Mouse (Mus musculus): ENCODE measurements around the gene Hspa12b. TPM values are rescaled to one million over a fixed set of nuclear protein-coding genes. Genes with fewer than 3 reads are reported as not detected.
A peak's percentile ranks its signal among the peaks of the same experiment; 100 is the strongest.

The Hspa12b gene
- polyA plus RNA-seq, 1 experiment from 2014 or later, result 17.2 TPM

- Histone ChIP-seq H3K9me3 (ENCODE audit: control insufficient read depth, low read length) (no peaks in the 10 kb centered on the region), H3K4me3 (ENCODE audit: low read length) (peak overlapping the region; percentile 28), H3K27ac (ENCODE audit: low read length) (no peak overlapping the region), H3K4me2 (ENCODE audit: low read depth, low read length) (peak overlapping the region; percentile 49; the same call in 1 of the 2 replicates), H3K27me3 (ENCODE audit: control insufficient read depth, insufficient read depth, low read depth, low read length) (peaks cover 26% of the 10 kb centered on the region), H3K36me3 (ENCODE audit: control insufficient read depth, insufficient read depth, low read length) (peaks cover under 1% of the 10 kb centered on the region; the same call in 1 of the 2 replicates), H3K9ac (ENCODE audit: low read length) (peak overlapping the region; percentile 54), H3K4me1 (replicated peaks; ENCODE audit: control insufficient read depth, insufficient read depth, low read length) (peaks cover 20% of the 10 kb centered on the region)
- 24% methylated on average over 9 of the region's 9 CpGs for WGBS
- ATAC-seq (ENCODE audit: low read depth), result no peak
These were observed 43.9 kb downstream of the Hspa12b start for GRCm38 (mm10) chr2:131170936-131171335.

GRCm38 (mm10) chr2:131171401-131172104 is 44.5 kb downstream of the Hspa12b start:
- ATAC-seq (ENCODE audit: low read depth), result peak; percentile 51

DNA sequence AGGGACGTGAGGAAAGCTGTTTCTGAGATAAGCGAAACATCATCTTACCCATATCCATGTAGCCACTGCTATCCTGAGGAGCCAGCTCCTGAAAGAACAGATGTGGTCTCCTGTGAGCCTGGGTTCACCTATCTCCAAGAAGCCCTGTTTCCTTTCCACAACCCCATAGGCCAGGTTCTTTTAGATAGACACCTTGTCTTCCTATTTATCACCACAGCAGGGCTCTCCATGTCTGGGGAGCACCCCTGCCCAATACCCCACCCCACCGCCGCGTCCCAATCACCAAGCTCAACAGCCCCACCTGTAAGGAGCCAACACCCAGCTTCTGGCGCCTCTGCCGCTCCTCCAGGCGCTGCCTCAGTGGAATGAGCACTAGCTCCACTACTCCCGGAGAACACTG is 45.2 kb downstream of the Hspa12b start:
- no peak overlapping the region for H3K27ac ChIP-seq (ENCODE audit: low read length)
- H3K4me1 ChIP-seq (replicated peaks; ENCODE audit: control insufficient read depth, insufficient read depth, low read length), result peaks cover 31% of the 10 kb centered on the region
- H3K36me3 ChIP-seq (ENCODE audit: control insufficient read depth, insufficient read depth, low read length), result peaks cover 4% of the 10 kb centered on the region
- H3K27me3 ChIP-seq (ENCODE audit: control insufficient read depth, insufficient read depth, low read depth, low read length), result peaks cover 26% of the 10 kb centered on the region
- H3K9me3 ChIP-seq (ENCODE audit: control insufficient read depth, low read length), result no peaks in the 10 kb centered on the region
- 53% methylated on average over 9 of the region's 9 CpGs for WGBS
- H3K4me2 ChIP-seq (ENCODE audit: low read depth, low read length), result no peak overlapping the region
- no peak overlapping the region for H3K9ac ChIP-seq (ENCODE audit: low read length)
- no peak overlapping the region for H3K4me3 ChIP-seq (ENCODE audit: low read length)
- ATAC-seq (ENCODE audit: low read depth), result no peak

More at GRCm38 (mm10) chr2:131171401-131172104, 44.5 kb downstream of the Hspa12b start:
- Histone ChIP-seq H3K4me3 (ENCODE audit: low read length) (peak overlapping the region; percentile 28), H3K27me3 (ENCODE audit: control insufficient read depth, insufficient read depth, low read depth, low read length) (peaks cover 26% of the 10 kb centered on the region), H3K27ac (ENCODE audit: low read length) (no peak overlapping the region), H3K9me3 (ENCODE audit: control insufficient read depth, low read length) (no peaks in the 10 kb centered on the region), H3K9ac (ENCODE audit: low read length) (peak overlapping the region; percentile 54), H3K4me2 (ENCODE audit: low read depth, low read length) (peak overlapping the region; percentile 49), H3K4me1 (replicated peaks; ENCODE audit: control insufficient read depth, insufficient read depth, low read length) (peaks cover 26% of the 10 kb centered on the region), H3K36me3 (ENCODE audit: control insufficient read depth, insufficient read depth, low read length) (peaks cover 2% of the 10 kb centered on the region; the same call in 1 of the 2 replicates)
- 8% methylated on average over 43 of the region's 43 CpGs for WGBS

DNA sequence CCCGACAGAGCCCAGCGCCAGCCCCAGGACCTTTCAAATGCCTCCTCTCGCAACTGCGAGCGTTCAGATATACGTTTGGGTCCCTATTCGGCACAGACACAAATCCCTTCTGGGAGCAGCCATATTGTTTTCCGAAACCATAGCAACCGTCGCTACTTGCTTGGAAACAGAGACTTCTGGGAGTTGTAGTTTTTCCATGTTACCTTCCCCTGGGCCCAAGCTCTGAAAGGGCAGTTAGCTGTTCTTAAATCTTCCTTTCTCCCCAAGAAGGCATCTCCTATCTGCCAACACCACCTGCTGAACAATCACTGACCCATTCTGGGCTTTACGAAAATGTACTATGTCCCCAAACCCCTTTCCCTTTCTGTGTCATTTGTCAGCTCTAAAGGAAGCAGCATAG is 47.6 kb downstream of the Hspa12b start:
- Histone ChIP-seq H3K36me3 (ENCODE audit: control insufficient read depth, insufficient read depth, low read length) (peaks cover 4% of the 10 kb centered on the region), H3K27me3 (ENCODE audit: control insufficient read depth, insufficient read depth, low read depth, low read length) (peaks cover 26% of the 10 kb centered on the region), H3K9me3 (ENCODE audit: control insufficient read depth, low read length) (no peaks in the 10 kb centered on the region), H3K27ac (ENCODE audit: low read length) (no peak overlapping the region), H3K4me3 (ENCODE audit: low read length) (peak overlapping the region; percentile 49), H3K4me1 (replicated peaks; ENCODE audit: control insufficient read depth, insufficient read depth, low read length) (peaks cover 48% of the 10 kb centered on the region), H3K9ac (ENCODE audit: low read length) (peak overlapping the region; percentile 40; the same call in 1 of the 2 replicates), H3K4me2 (ENCODE audit: low read depth, low read length) (peak overlapping the region; percentile 70)
- 5% methylated on average over 11 of the region's 11 CpGs for WGBS
- 0 out of 2 replicates have a peak, but pooled peaks have one; percentile 14 for ATAC-seq (ENCODE audit: low read depth)

DNA sequence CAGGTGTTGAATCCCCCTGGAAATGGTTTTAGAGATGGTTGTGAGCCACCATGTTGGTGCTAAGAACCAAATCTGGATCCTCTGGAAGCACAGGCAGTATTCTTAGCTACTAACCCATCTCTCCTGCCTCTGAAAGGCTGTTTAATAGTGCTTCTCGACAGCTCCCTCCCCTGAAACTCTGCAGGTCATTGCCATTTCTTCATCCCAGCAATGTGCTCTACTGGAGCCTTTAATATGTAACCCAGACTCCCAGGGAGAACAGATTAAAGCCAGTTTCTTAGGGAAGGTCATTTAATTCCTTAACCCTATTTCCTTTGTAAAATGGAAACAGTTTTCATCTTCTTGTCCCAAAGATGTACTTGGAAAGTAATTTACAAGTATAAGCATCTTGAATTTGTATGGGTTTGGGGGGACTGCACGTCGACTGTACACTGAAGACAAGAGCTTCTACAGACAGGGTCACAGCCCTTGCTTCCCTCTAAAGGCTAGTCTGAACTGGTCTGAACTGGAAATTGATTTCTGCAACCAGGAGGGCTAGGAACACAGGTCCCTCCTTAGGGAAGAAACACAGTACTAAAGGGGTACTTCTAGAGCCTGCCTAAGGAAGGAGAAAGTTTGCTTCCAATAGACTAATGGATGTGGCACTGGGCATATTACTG is 48.3 kb downstream of the Hspa12b start:
- no peak for ATAC-seq (ENCODE audit: low read depth)
- Histone ChIP-seq H3K27ac (ENCODE audit: low read length) (peak overlapping the region; percentile 84), H3K4me1 (replicated peaks; ENCODE audit: control insufficient read depth, insufficient read depth, low read length) (peaks cover 48% of the 10 kb centered on the region), H3K27me3 (ENCODE audit: control insufficient read depth, insufficient read depth, low read depth, low read length) (peaks cover 25% of the 10 kb centered on the region), H3K9ac (ENCODE audit: low read length) (no peak overlapping the region), H3K4me3 (ENCODE audit: low read length) (no peak overlapping the region), H3K9me3 (ENCODE audit: control insufficient read depth, low read length) (no peaks in the 10 kb centered on the region), H3K4me2 (ENCODE audit: low read depth, low read length) (no peak overlapping the region), H3K36me3 (ENCODE audit: control insufficient read depth, insufficient read depth, low read length) (peaks cover 4% of the 10 kb centered on the region)
- WGBS, result 70% methylated on average over 3 of the region's 3 CpGs

- ATAC-seq (ENCODE audit: low read depth), result no peak
- no peak overlapping the region for H3K4me3 ChIP-seq (ENCODE audit: low read length)
- H3K27me3 ChIP-seq (ENCODE audit: control insufficient read depth, insufficient read depth, low read depth, low read length), result peaks cover 20% of the 10 kb centered on the region
- H3K9me3 ChIP-seq (ENCODE audit: control insufficient read depth, low read length), result no peaks in the 10 kb centered on the region
- H3K36me3 ChIP-seq (ENCODE audit: control insufficient read depth, insufficient read depth, low read length), result peaks cover 4% of the 10 kb centered on the region
- H3K9ac ChIP-seq (ENCODE audit: low read length), result 0 out of 2 replicates have a peak overlapping the region, but pooled peaks have one; percentile 14
- peaks cover 48% of the 10 kb centered on the region for H3K4me1 ChIP-seq (replicated peaks; ENCODE audit: control insufficient read depth, insufficient read depth, low read length)
- WGBS, result 69% methylated on average over 1 of the region's 1 CpGs
- peak overlapping the region; percentile 84 for H3K27ac ChIP-seq (ENCODE audit: low read length)
- H3K4me2 ChIP-seq (ENCODE audit: low read depth, low read length), result peak overlapping the region; percentile 38
These were observed 48.8 kb downstream of the Hspa12b start for GRCm38 (mm10) chr2:131175945-131176309.

DNA sequence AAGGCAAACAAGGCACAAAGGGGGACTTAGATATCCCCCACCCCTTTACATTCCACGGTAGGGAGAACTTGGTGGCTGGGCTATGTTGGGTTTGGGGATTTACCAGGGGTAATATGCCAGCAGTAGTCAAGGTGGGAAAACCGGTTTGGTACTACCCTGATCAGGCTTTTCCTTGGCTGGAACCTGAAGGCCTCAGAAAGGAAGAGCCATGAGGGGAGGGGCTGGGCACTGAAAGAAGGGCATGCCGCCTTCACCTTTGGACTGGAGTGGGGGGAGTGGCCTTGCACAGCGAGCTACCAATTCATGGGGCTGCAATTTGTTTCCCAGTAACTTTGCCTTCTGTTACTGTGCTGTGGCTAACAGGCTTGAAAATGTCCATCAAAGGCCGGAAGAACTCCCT is 49.4 kb downstream of the Hspa12b start:
- Histone ChIP-seq H3K4me3 (ENCODE audit: low read length) (no peak overlapping the region), H3K9me3 (ENCODE audit: control insufficient read depth, low read length) (no peaks in the 10 kb centered on the region), H3K9ac (ENCODE audit: low read length) (peak overlapping the region; percentile 4; the same call in 1 of the 2 replicates), H3K4me2 (ENCODE audit: low read depth, low read length) (peak overlapping the region; percentile 86), H3K4me1 (replicated peaks; ENCODE audit: control insufficient read depth, insufficient read depth, low read length) (peaks cover 47% of the 10 kb centered on the region), H3K36me3 (ENCODE audit: control insufficient read depth, insufficient read depth, low read length) (peaks cover 4% of the 10 kb centered on the region), H3K27me3 (ENCODE audit: control insufficient read depth, insufficient read depth, low read depth, low read length) (peaks cover 15% of the 10 kb centered on the region), H3K27ac (ENCODE audit: low read length) (peak overlapping the region; percentile 84)
- WGBS, result 53% methylated on average over 5 of the region's 5 CpGs
- ATAC-seq (ENCODE audit: low read depth), result peak; percentile 43

DNA sequence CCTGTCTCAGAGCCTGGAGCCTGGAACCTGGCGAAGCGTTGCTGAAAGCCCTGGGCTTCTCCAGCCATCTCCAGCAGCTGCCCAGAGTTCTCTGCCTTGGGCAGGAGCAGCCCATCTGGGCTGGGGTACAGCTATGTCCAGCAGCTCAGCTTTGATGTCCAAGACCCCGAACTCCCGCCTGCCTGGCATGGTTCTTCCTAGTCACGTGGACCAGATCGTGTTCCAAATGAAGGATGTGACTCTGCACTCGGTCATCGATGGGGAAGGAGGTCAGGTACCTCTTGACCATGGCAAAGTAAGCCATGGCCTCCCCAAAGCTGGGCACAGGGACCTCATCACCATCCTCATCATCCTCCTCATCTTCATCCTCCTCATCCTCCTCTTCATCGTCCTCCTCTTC is 50.9 kb downstream of the Hspa12b start:
- peaks cover 44% of the 10 kb centered on the region for H3K4me1 ChIP-seq (replicated peaks; ENCODE audit: control insufficient read depth, insufficient read depth, low read length)
- H3K9ac ChIP-seq (ENCODE audit: low read length), result peak overlapping the region; percentile 94
- no peak for ATAC-seq (ENCODE audit: low read depth)
- peaks cover under 1% of the 10 kb centered on the region for H3K27me3 ChIP-seq (ENCODE audit: control insufficient read depth, insufficient read depth, low read depth, low read length)
- no peaks in the 10 kb centered on the region for H3K9me3 ChIP-seq (ENCODE audit: control insufficient read depth, low read length)
- peak overlapping the region; percentile 86 for H3K4me2 ChIP-seq (ENCODE audit: low read depth, low read length)
- peak overlapping the region; percentile 90 for H3K4me3 ChIP-seq (ENCODE audit: low read length)
- peaks cover 4% of the 10 kb centered on the region for H3K36me3 ChIP-seq (ENCODE audit: control insufficient read depth, insufficient read depth, low read length)
- WGBS, result 74% methylated on average over 9 of the region's 9 CpGs
- H3K27ac ChIP-seq (ENCODE audit: low read length), result no peak overlapping the region

- Histone ChIP-seq H3K4me1 (replicated peaks; ENCODE audit: control insufficient read depth, insufficient read depth, low read length) (peaks cover 44% of the 10 kb centered on the region), H3K4me3 (ENCODE audit: low read length) (peak overlapping the region; percentile 90), H3K9me3 (ENCODE audit: control insufficient read depth, low read length) (no peaks in the 10 kb centered on the region), H3K27ac (ENCODE audit: low read length) (peak overlapping the region; percentile 91; the same call in 1 of the 2 replicates), H3K36me3 (ENCODE audit: control insufficient read depth, insufficient read depth, low read length) (peaks cover 4% of the 10 kb centered on the region), H3K27me3 (ENCODE audit: control insufficient read depth, insufficient read depth, low read depth, low read length) (no peaks in the 10 kb centered on the region), H3K4me2 (ENCODE audit: low read depth, low read length) (peak overlapping the region; percentile 86), H3K9ac (ENCODE audit: low read length) (peak overlapping the region; percentile 94)
- WGBS, result 19% methylated on average over 26 of the region's 26 CpGs
- ATAC-seq (ENCODE audit: low read depth), result 0 out of 2 replicates have a peak, but pooled peaks have one; percentile 0
These were observed 51.8 kb downstream of the Hspa12b start for GRCm38 (mm10) chr2:131178828-131179245.

Measured in lung, embryonic 16.5 days (tissue).